Mouse (Mus musculus) adrenal gland, postnatal 4 days (tissue): ENCODE measurements at regions not wholly inside any gene's neighbourhood (a gene's known extent, or its start where the extent isn't known, plus 50 kb on each side); places are given as distances from the start of the nearest gene placed in this dataset.

ENCODE experiments used
- DNase-seq, 2 experiments: peaks; one replicate each; pipeline ENCODE4 v3.0.0; 2021 to 2022; ENCODE audit warnings: low spot score in 2 of 2, mixed read lengths in 2 of 2

DNA sequence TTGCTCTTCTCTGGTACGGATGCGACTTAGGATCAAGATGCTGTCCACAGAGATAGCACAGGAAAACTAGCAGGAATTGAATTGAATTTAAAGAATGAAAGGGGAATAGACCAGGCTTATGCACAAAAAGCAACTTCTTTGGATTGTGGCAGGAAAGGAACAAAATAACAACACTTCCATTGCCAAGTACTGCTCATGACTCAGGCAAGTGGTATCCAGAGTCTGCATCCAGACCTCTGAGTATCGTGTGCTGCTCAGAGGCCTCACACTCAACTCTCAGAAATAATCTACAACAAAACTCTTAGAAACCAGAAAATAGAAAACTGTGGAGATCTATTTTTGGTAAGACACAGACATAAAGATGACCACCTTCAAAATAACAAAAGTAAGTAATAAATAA, 176.1 kb upstream of the Egflam start:
- no peak for DNase-seq

DNA sequence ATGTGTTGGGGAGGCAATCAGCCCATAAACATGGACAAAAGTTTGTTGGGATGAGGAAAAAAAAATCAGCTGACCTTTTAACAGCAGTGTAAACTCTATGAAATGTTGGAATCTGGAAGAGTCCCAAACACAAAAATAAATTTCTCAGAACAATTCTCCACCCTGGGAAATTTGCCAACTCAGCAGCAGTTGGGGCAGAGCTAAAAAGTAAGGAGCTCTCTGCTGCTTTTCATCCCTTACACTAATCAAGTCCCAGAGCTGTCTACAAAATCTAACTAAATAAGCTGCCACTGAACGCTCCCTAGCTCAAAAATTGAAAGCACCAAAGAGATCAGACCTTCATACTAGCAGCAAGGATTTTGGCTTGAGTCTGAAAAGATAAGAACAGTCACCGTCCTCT, 176.6 kb upstream of the Egflam start:
- DNase-seq, result no peak

DNA sequence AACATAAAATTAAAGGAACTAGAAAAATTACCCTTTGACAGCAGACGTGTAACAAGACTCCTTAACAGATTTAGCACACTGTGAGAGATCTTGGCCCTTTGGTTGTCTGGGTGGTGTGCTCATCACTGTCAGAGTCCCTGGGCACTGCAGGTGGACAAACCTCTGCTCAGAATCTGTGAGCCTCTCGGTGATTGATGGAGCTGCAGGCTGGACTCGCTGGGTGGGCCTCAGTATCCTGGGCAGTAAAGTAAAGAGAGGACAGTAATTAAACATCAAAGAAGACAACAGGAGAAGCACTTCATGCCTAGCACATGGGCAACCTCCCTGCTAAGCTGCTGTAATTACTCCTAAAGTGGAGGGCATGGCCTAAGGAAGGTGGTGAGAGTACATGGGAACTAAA, 180.2 kb upstream of the Egflam start:
- no peak for DNase-seq

DNA sequence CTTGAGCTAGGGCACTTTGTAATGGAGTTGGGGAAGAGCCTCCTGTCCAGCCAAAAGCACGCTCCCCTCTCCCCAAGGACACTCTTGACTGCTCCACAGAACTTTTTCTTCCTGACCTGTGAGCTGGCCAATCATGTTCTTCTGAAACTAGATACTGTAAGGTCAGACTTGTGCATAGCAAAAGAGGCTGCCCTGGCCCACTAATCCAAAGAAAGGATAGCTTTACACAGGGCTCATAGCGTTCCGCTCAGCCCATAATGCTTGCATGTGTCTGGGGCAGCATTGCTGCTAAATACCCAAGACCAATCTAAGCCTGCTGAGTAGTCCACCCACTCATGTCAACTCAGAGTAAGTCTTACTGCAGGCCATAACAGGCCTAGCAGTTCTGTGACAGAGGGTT, 189.0 kb upstream of the Egflam start:
- no peak for DNase-seq

DNA sequence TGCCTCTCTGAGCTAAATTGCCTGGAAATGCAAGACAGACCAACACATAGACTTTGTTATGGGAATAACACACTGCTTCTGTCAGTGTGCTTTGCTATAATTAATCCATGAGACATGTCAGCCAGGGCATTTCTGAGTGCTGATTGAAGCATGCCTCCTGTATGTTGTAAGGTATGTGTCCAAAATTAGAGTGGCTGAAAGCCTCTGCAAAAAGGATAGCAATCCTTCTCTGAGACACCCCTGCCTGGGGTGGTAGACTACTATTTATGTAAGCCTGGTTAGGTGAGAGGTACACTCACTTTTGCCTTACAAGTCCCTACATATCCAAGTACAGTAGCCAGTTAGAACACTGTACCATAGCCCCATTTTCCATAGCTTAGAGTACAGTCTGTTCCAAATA, 193.3 kb upstream of the Egflam start:
- DNase-seq, result no peak

DNA sequence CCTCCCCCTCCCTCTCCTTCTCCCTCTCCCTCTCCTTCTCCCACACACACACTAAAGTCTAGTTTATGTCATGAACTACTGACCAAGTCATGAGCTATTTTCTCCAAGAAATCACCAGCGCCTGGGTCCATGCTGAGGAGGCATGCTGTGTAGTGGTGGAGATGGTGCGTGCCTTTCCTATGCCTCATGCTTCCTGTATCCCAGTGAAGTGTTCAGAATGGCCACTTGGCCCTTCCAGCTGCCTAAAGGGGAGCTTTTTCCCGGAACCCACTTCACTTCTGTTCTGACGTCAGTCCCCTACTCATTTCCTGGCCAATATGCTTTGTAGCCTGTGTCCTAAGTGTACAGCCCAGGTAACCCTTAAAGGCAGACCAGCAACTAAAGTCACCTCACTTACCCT, 199.1 kb upstream of the Egflam start:
- DNase-seq, result no peak

DNA sequence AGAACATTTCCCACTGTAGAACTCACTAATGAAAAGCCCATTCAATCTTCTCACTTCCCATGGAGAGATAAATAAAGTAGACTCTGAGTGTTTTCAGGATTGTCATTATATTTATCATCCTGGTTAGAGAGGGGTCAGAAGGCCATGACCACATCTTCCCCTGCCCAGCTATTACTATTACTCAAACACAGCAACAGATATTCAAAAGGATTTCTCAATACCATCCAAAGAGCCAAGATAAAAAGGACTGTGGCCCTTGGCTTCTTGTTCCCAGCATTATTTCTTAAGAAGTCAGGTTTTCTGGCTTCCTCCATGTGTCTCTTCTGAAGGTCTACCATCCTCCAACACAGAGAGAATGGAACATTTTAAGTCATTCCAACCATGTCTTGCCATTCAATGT, 199.6 kb upstream of the Egflam start:
- DNase-seq, result no peak

DNA sequence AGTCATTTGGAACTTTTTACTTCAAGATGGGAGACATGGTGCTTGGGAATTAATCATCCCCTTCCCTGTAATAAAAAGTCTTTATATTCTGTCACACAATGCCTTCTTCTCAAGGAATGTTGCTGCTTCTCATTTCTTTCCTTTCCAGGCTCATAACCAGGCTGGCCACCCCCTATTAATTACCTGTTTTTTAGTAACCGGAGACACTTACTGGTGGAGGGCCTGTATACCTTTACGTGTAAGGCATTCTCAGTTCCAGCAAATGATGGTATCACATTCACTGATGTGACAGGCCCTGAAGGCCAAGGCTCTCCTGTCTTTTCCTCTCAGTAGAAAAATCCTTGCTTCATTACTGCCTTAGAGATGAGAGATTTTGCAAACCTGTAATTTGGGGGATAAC, 203.3 kb upstream of the Egflam start:
- no peak for DNase-seq

DNA sequence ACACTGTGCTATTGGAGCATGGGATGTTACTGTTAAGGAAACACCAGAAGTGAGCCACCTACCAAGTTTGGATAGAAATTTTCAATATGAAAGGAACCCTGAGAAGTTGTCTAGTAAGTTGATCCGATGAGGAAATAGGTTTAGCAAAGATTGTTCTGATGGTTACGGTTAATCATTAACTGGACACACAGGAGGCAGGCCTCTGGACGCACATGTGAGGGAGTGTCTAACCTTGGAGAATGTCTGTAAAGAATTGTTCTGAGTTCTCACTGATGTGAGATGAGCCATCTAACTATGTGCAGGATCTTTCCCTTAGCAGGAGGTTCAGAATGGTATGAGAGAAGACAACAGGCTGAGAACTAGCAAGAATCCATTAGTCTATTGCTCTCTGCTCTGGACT, 205.8 kb upstream of the Gdnf start:
- DNase-seq, result no peak

DNA sequence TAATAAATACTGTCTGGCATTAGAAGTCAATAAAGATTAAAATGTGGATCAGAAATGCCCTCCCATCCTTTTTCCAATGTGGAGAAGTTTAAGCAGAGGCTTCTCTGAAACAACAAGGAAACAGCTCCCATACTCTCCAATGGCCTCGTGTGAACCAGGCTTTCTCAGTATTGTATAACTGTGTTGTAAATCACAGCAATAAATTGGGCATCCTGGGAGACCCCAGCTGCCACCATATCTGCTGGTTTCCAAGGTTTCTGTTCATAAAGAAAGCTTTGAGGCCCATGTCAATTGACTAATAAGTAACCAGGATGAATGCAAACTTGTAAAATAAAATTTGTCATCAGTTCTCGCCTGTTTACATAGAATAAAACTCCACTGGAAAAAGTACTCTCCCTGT, 192.7 kb upstream of the Gdnf start:
- no peak for DNase-seq

DNA sequence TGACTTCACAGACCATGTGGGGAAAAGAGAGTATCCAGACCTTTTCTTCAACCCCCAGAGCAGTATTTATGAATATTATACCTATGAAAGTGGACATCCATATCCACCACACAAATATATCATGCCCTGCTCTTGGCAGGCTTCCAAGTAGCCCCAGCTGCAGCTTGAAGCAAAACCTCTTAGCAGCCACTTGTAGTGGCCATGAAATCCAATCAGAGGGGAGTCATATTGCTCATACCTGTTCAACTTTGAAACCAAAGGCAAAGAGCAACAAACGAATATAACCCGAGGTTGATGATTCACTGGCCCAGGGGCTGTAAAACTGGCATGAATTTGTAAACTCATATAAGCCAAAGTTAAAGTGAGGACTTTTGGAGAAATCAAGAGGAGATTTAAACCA, 187.6 kb upstream of the Gdnf start:
- DNase-seq, result no peak

DNA sequence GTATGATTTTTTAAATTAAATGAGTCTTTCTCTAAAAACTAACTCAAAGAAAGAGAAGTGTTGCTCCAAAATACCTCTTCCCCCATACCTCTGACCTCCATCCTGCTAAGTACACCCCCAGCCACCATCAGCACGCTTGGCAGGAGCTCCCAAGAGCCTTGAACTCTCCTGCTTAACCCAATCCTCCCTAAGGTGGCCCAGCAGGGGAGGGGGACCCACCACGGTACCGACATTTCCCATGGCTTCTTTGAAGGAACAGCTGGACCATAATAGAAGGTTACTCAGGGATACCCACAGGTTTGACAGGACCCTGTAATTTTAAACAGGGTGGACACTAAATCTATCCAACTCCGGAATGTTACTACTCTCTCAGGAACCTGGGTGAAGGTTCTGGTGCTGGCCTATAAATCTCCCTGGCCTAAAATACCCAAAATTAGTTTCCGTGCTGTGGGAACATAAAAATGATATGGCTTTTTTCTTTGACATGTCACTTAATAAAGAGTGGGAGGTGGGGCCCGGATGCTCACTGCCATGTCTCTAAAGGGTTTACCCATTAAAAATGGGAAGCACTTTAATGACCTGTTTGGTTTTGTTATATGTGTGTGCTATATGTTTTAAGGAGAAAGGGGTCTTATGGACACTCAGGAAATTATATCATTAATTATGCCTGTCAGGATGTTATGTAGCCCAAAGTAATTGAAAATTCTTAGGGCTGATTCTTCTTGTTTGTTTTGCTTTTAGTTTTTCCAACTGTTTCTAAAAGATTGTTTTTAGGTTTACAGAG, 185.8 kb upstream of the Gdnf start:
- no peak for DNase-seq

DNA sequence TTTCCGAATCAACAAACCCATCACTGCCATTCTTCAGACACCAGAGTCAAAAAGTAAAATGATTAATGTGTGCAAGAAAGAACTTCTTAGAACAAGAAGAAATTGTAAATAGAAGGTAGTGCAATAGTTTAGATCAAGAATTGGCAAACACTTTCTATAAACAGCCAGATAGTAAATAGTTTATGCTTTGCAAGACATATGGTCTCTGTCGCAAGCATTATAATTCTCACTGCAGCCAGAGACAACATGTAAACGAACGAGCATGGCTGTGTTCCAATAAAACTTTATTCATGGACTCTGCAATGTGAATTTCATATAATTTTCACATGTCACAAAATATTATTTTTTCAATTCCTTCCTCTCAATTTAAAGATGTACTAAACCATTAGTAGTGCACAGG, 180.8 kb upstream of the Gdnf start:
- DNase-seq, result no peak

DNA sequence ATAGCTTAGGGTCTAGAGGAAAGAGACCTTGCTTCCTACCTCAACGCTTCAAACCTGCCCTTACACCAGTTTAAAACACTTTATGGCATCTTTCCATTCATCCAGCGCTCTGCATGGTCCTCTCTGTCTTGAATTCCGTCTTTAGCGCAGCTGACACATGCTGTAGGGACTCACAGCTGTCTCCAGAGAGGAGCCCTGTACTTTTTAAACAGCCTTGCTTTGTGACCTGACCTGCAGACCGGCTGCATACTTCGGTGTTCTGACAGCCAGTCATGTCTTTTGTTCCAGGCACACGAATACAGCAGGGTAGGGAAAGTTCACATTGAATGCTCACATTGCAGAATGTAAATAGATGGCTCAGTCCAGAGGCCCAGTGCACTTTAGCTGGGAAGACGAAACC, 175.4 kb upstream of the Gdnf start:
- DNase-seq, result no peak

DNA sequence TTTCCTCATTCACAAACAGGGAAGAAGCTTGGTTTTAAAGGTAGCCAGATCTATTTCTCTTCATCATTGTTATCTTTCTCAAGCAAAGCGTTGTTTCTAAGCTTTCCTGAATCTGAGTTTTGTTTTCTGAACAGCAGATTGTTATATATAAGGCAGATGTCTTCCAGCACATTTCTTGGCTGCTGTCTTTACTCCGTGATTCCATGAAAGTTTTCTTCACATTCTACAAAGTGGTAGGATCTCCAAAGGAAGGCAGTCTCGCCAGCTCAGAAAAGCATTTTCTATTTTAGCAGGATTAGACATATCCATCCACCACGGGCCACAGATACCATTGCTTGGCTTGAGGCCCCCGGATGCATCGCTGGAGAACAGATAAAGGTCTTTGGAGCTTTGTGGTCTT, 171.2 kb upstream of the Gdnf start:
- no peak for DNase-seq

DNA sequence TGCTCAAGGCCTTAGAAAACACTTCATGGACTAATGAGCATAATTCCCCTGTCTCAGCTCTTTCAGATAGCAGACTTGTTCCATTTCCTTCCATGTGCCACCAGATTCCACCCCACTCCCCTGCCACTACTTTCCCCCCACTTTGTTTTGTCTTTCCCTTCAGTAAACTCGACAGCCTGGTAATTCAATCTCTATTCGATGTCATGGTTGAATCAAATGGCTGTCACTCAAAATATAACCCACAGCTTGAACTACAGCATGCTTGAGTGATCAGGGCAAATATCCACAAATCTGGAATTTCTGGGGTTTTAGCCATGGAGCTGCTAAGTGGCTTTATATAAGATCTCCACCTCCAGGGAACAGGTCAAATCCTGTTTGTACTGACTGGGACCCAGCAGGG, 168.6 kb upstream of the Gdnf start:
- DNase-seq, result no peak

DNA sequence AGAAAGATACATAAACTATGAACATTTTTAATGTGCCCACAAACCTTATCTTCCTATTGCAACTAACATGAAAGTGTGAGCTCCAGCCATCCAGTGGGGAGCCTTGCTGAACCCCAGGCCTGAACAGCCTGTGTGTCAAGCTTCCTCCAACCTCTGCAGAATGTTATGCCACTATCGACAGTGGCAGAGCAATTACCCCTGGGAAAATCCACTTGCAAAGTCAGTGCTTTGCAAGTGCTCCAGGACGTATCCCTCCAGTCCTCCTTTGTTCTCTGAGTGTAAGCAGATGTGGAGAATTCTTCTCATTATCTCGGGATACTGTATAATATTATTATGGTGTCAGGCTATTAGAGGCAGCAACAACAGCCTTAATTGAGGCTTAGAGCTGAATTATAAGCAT, 159.9 kb upstream of the Gdnf start:
- DNase-seq, result no peak

DNA sequence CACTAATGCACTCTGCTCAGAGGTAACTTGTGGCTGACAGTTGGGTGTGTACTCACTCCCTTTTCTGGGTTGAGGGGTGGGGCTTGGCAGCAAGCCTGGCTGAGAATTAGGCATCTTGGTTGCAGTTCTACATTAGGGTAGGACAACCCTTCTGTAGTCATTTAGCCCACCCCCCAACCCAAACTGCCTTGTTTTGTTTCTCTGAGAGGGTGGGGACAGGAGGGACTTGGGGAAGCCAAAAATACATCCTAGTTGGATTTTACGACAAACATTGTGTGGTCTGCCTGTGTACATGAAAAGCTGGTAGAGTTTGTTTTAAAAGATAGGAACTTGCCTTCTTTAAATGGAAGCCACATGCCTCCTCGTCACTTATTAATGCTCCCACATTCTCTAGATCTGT, 146.8 kb upstream of the Gdnf start:
- no peak for DNase-seq

DNA sequence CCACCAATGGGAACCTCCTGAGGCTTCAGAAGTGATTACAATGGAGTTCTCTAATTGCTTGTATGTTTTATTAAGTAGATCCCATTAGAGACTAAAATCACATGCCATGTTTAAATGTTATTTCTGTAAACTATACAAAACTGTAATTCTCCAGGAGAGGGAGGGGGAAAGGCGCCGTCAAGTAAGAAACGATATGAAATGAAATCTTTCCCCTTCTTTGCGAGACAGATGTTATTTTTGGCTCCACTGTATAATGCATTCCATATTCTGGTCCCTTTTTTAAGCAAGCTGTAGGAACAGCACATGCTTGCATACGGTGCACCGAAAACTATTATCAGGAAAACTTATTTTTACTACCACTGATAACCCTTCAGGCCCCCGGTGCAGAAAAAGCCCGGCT, 141.0 kb upstream of the Gdnf start:
- no peak for DNase-seq

DNA sequence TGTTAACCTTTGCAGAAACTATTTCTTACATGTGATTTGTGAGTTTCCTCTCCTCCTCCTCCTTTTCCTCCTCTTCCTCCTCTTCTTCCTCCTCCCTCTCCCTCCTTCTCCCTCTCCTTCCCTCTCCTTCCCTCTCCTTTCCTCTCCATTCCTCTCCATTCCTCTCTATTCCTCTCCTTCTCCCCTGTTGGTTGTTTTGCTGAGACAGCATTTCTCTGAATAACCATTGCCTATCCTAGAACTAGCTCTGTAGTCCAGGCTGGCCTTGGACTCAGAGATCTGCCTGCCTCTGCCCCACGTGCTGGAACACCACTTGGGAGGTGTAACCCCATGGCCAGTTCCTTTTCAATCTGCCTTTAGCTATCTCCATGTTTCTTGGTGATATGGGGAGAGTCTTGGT, 133.7 kb upstream of the Gdnf start:
- DNase-seq, result no peak

DNA sequence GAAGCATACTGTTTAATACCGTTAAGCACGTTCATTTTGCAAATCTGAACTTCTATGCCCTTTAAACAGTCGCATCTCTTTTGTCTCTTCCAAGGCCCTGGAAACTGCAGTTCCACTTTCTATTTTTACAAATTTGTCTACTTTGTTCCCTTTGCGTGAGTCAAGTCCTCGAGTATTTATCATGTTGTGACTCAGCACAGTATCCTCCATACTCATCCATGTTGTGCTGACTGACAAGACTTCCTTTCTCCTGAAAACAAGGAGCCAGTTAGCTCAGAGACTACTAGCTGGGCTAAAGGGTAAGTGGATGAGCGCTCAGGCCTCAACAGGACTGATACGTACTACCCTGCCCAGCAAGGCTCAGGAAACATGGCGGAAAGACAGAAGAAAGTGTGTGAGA, 131.9 kb upstream of the Gdnf start:
- DNase-seq, result no peak

DNA sequence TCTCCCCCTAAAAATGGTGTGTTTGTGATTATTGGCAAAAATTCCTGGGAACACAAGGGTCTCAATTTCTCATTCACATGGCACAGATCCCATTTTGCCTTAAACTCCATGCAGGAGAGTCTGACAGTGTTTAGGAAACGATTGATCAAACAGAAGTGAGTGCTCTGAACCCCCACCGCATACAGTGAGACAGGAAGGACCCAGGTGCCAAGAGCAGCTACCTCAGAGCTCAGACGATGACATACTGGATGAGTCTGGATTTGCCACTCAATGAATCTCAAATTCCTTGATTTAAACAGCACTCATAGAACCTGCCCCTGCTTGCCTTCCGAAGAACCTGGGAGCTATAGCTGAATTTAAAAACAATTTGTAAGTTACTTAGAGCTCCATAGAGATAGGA, 129.6 kb upstream of the Gdnf start:
- no peak for DNase-seq

DNA sequence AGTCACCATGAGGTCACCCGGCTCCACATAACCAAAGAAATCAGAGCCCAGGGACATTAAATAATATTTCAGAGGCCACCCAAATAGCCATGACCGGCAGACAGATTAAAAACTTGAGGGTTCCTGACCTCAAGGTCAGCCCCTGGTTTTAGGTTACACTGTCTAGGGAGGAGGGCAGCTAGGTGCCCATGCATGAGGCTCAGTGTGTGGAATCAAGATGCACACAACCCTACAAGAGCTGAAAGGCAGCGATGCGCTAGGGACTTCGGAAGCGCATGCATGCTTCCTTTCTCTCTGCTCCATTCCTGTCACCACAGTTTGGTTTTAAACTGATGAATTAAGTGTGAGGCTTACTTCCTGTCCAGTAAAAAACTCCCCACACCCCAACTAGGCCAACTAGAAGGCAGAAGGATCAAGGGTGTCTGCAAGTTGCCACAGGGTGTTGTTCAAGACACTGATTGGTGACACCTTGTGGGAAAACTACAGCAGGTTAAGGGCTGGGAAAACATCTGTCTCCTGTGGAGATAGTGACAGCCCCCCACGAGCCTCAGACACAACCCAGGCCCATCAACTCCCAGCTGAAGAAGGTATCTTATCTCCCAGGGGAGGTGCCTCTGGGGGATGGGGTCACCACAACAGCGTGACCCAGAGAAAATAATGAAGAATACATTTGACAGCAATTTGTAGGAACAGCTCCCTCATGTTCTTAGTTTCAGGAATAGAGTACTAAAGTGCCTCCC, 127.2 kb upstream of the Gdnf start:
- no peak for DNase-seq
